Mouse (Mus musculus): ENCODE measurements around the gene Fmo6.

Fmo6 gene

GRCm38 (mm10) chr1:162937415-162937814, at the start of gene Fmo6:
TSS of gene Fmo6 (minus strand) at chr1:162937515.
- DNase-seq = no peak

- no peak for DNase-seq
Observed at GRCm38 (mm10) chr1:162986777-162987176, 49.5 kb upstream of the Fmo6 start.

DNA sequence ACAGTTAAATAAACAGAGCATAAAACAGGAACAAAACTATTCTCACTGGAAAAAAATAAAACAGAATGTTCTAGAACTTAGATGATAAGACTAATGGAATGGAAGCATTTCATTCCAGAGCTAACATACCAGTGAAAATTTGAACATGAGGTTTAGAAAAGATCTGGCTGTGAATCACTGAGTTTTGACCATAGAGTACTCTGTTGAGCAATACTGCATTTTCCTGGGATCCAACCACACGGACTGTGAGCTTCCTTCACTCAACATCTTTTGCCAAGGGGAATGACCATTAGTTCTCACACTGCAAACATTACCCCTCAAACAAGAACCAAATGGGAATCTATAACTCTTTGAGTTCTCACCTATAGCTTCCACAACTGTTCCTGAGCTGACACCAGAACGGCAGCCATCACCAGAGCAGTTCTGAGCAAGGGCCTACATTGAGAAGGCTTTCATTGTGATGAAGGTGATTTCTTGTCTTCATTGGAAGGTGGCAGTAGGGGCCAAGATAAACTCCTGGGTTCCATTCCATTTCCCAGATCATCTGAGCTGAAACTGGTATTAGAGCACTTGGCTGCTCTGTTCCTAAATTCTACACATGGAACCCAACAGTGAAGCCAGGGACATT, 48.9 kb upstream of the Fmo6 start:
- DNase-seq = no peak

GRCm38 (mm10) chr1:162984428-162984827, 47.1 kb upstream of the Fmo6 start, which contains the start of gene Fmo3:
TSS of gene Fmo3 (minus strand) at chr1:162984528.
- DNase-seq = no peak

GRCm38 (mm10) chr1:162963556-162963955, 26.2 kb upstream of the Fmo6 start:
- DNase-seq = no peak

- DNase-seq = no peak
Observed at GRCm38 (mm10) chr1:162957422-162957821, 20.1 kb upstream of the Fmo6 start.

DNA sequence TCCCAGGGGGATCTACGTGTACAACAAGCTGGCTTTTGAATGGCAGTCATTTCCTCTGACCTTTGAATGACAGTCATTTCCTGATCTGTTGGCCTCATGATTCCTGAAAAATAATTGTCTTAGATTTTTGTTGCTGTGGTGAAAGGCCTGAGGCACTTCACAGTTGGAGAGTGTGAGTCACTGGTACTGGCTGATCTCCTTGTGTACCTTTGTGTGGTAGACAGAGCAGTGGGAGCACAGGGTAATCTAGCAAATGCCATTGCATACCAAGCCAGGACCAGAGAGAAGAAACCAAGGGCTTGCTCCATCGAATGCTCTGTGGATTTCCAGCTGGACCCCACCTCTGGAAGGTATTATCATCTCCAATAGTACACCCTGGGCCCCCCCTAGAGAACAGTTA, 15.8 kb upstream of the Fmo6 start:
- no peak for DNase-seq

GRCm38 (mm10) chr1:162949763-162950162, 12.4 kb upstream of the Fmo6 start:
- no peak for DNase-seq

DNA sequence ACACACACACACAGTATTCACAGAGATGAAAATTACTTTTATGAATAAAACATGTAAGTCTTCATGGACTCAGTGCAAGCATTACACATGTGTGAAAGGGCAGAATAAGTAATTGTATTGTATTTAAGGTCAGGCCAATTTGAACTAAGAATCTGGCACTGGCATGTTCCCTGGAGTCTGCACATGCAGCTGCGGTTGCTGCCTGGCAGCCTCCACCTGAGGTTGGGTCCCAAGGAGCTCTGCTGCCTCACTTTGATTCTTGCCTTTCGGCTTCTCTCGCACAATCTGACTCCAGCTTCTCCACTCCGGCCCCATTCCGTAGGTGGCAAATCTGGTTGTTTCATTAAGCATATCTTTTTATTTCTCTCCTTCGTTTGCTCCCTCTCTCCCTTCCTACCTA, 10.6 kb upstream of the Fmo6 start:
- no peak for DNase-seq

DNA sequence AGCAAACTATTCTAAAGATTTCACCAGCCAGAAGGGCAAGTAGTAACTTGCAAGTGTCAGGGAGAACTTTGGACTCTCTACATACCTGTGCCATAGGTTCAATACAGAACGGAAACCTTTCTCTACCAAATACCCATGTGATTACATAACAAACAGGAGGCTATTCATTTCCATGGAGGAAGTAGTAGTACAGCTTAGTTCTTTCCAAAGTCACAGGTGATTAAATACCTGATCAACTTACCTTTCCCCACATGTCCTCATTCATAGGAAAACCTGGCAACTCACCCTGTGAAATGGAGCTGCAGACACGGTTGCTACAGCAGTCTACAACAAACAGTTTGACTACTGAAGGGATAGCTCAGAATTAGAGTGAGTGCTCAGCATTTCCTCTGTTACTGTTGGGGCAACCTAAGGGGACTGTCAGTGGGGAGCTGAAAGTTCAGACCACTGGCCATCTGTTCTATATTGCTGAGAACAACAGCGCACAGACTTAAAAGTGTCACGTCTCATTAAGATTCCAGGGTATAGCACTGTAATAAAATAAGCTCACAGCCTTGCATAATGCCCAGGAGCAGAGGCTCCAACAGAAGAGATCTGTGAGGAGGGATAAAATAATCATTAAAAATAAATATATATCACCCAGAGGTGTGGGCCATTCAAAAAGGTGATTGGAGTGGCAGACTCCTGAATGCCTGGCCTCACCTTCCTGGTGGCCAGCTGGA, 9.7 kb upstream of the Fmo6 start:
- DNase-seq = no peak

DNA sequence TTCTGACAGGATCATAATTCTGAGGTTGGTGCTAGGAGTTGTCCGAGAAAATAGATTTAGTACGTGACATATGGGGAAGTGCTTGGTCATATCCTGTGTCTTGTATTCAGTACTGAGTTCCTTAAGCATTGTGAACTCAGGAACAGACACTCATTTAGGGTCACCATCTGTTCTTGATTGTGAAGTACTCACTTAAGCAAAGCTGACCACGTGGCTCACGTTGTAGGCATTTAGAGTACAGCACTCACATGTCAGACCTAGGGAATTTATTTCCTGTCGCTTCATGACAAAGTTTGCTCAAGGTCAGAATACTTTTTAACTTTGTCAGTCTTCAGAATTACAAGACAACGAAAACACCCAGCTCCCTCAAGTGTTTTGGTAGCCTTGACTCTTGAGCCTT, 6.4 kb upstream of the Fmo6 start:
- DNase-seq = no peak

DNA sequence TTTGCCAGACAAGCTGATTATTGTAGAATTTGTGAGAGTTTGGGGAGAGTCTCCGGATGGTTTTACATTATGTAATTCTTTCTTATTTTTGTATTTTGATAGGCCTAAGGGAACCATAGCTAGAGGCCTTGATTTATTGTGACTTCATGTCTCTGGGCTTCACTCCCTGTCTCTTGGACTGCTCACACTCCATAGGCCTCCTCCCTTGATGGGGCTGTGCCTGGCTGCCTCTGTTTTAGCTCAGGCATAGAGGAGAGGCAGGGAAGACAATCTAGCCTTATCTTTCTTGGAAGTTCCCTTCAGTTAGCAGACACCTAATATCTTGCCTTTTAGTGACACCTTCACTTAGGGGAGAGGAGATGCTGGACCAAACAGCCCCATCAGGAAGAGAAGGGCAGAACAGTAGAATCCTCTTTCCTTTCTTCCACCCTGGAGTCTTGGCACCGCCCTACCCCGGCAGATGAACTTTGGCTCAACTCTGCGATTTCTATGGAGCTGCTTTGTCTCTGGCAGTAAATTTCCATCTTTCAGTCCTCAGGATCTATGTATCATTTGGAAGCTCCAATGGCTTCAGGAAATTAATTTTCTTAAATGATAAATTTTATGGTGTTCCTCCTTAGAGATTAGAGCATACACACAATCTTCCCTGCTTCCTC, 1.5 kb upstream of the Fmo6 start:
- DNase-seq = no peak

GRCm38 (mm10) chr1:162937970-162938695, 818 bp upstream of the Fmo6 start:
- DNase-seq = no peak

- no peak for DNase-seq
Observed at GRCm38 (mm10) chr1:162934374-162935012, 2.8 kb downstream of the Fmo6 start.

DNA sequence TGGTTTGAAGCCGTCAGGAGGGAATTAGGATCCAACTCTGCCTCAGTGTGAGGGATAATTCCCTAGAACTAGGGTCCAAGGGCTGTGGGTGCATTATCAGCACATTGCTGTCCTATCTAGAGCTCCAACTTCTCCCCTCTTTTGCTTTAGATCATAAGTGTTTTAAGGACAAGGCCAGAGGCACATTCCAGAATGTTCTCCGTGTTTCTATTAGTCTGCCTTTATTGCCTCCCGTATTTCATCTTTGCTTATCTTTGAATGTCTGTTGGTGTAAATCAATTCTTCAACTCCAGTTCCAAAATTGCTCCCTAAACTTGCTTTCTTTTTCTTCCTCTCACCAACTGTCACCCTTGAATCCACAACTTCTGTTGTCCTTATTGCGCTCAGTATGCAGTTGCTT, 4.9 kb downstream of the Fmo6 start:
- no peak for DNase-seq

- no peak for DNase-seq
Observed at GRCm38 (mm10) chr1:162931880-162932279, 5.4 kb downstream of the Fmo6 start.

GRCm38 (mm10) chr1:162931310-162931875, 5.9 kb downstream of the Fmo6 start:
- no peak for DNase-seq

DNA sequence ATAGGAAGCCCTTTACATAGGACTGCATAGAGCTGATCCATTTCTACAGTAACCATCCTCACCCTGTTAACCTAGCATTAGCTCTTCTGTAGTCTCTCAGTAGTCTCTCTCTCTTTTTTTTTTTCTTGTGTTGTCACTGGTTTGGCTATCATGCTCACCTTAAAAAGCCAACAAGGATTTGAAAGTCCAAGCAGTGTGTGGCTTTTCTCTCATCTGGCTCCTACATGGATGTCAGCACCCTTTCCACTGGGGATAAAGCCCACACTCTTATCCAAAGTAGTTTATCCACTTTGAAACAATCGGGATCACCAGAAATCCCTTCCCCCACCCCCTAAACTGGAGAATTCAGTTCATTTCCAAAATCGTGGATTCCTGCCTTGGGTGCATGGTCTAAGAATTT, 6.7 kb downstream of the Fmo6 start:
- no peak for DNase-seq

DNA sequence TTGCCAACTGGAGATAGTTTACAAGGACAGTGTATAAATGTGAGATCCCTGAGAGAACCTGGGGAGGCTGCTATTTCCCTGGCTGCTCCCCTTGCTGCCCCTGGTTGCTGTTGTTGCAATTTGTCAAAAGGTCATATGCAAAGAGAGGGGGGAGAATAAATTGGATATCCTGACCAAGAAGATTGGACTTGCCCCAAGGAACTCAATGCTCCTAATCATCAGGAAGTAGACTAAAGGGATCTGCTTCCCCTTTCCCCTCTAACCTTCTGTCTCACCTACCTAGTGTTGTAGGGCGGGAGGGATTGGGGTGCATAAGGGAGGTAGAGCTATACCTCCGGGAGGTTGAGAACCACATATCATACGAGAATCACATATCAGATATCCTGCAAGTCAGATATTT, 8.2 kb downstream of the Fmo6 start:
- no peak for DNase-seq

GRCm38 (mm10) chr1:162925121-162925520, 12.2 kb downstream of the Fmo6 start:
- no peak for DNase-seq

GRCm38 (mm10) chr1:162916661-162917060, 20.7 kb downstream of the Fmo6 start:
- no peak for DNase-seq

GRCm38 (mm10) chr1:162914932-162915556, 22.3 kb downstream of the Fmo6 start:
- DNase-seq = no peak
